Mouse (Mus musculus) liver, embryonic 11.5 days (tissue): ENCODE measurements at regions not wholly inside any gene's neighbourhood (a gene's known extent, or its start where the extent isn't known, plus 50 kb on each side); places are given as distances from the start of the nearest gene placed in this dataset.

Experiments used
- ATAC-seq: fragments of 200-750 bp; cut with Nextera tagmentation; replicated peaks from 2 replicates; pipeline ENCODE4 v1.8.0; 2017; ENCODE audit warnings: moderate number of reproducible peaks, mild to moderate bottlenecking, moderate TSS enrichment, moderate library complexity; ENCODE audit not compliant: low FRiP score
- DNase-seq: peaks from one replicate; pipeline ENCODE4 v3.0.0-alpha.2; 2017; ENCODE audit warnings: low spot score
- H3K27ac ChIP-seq: fragments of 300-500 bp; sonication (generic); 2 replicates; pipeline ENCODE4 v1.5.1; 2014; ENCODE audit warnings: mild to moderate bottlenecking, low read depth, low read length, control low read depth
- H3K27me3 ChIP-seq: fragments of 300-500 bp; sonication (generic); replicated peaks from 2 replicates; pipeline ENCODE4 v1.6.1; 2014; ENCODE audit warnings: low read length, mixed read lengths; ENCODE audit not compliant: control insufficient read depth, insufficient read depth
- H3K36me3 ChIP-seq: fragments of 300-500 bp; sonication (generic); 2 replicates; pipeline ENCODE4 v1.6.1; 2014; ENCODE audit warnings: mild to moderate bottlenecking, low read length, moderate library complexity, mixed read lengths; ENCODE audit not compliant: control insufficient read depth, insufficient read depth
- H3K4me1 ChIP-seq: fragments of 300-500 bp; sonication (generic); replicated peaks from 2 replicates; pipeline ENCODE4 v1.6.1; 2014; ENCODE audit warnings: low read length, mixed read lengths; ENCODE audit not compliant: control insufficient read depth, insufficient read depth
- H3K4me2 ChIP-seq: fragments of 300-500 bp; sonication (generic); 2 replicates; pipeline ENCODE4 v1.6.1; 2014; ENCODE audit warnings: mild to moderate bottlenecking, control low read depth, moderate library complexity
- H3K4me3 ChIP-seq: fragments of 300-500 bp; sonication (generic); 2 replicates; pipeline ENCODE4 v1.5.1; 2014; ENCODE audit warnings: low read depth, low read length, control low read depth
- H3K9ac ChIP-seq: fragments of 300-500 bp; sonication (generic); 2 replicates; pipeline ENCODE4 v1.6.1; 2014; ENCODE audit warnings: low read depth, low read length, control low read depth
- H3K9me3 ChIP-seq: fragments of 300-500 bp; sonication (generic); 2 replicates; pipeline ENCODE4 v1.6.1; 2016; ENCODE audit warnings: low read length, inconsistent platforms, mixed read lengths; ENCODE audit not compliant: control insufficient read depth
- WGBS: fragments of 180-500 bp; shearing (Covaris S2); extraction: QIAGEN DNeasy Blood & Tissue Kit; methylation state at CpG from one replicate; pipeline ENCODE4 v1.1.7; 2014; 5-methylcytosine and 5-hydroxymethylcytosine counted together

GRCm38 (mm10) chr13:53592755-53593154 is 119.9 kb upstream of the Msx2 start:
- no peaks in the 10 kb centered on the region for H3K9me3 ChIP-seq
- no peak overlapping the region for H3K9ac ChIP-seq
- WGBS = 15% methylated on average over 5 of the region's 5 CpGs
- H3K4me1 ChIP-seq = no peaks in the 10 kb centered on the region
- no peak overlapping the region for H3K4me2 ChIP-seq
- no peaks in the 10 kb centered on the region for H3K36me3 ChIP-seq
- DNase-seq (no peak), ATAC-seq (no peak)
- no peak overlapping the region for H3K27ac ChIP-seq
- H3K4me3 ChIP-seq = no peak overlapping the region
- H3K27me3 ChIP-seq = no peaks in the 10 kb centered on the region

- no peak for DNase-seq
- H3K4me1 ChIP-seq = no peaks in the 10 kb centered on the region
- H3K9me3 ChIP-seq = no peaks in the 10 kb centered on the region
- H3K9ac ChIP-seq = no peak overlapping the region
- no peaks in the 10 kb centered on the region for H3K27me3 ChIP-seq
- H3K36me3 ChIP-seq = no peaks in the 10 kb centered on the region
- H3K4me3 ChIP-seq = no peak overlapping the region
- H3K27ac ChIP-seq = no peak overlapping the region
- no peak overlapping the region for H3K4me2 ChIP-seq
- WGBS = 72% methylated on average over 4 of the region's 4 CpGs
- no peak for ATAC-seq
Measured at GRCm38 (mm10) chr13:53586771-53587170, 113.9 kb upstream of the Msx2 start.

- DNase-seq (no peak), ATAC-seq (no peak)
- Histone ChIP-seq H3K4me1 (no peaks in the 10 kb centered on the region), H3K4me2 (no peak overlapping the region), H3K27me3 (no peaks in the 10 kb centered on the region), H3K36me3 (no peaks in the 10 kb centered on the region), H3K9me3 (no peaks in the 10 kb centered on the region), H3K27ac (no peak overlapping the region), H3K4me3 (no peak overlapping the region), H3K9ac (no peak overlapping the region)
- WGBS = 79% methylated on average over 9 of the region's 9 CpGs
Measured at GRCm38 (mm10) chr13:53584504-53585130, 111.7 kb upstream of the Msx2 start.

- no peaks in the 10 kb centered on the region for H3K36me3 ChIP-seq
- H3K9ac ChIP-seq = no peak overlapping the region
- no peak for DNase-seq
- no peaks in the 10 kb centered on the region for H3K27me3 ChIP-seq
- 57% methylated on average over 18 of the region's 18 CpGs for WGBS
- H3K4me1 ChIP-seq = no peaks in the 10 kb centered on the region
- ATAC-seq = no peak
- no peak overlapping the region for H3K4me3 ChIP-seq
- H3K27ac ChIP-seq = no peak overlapping the region
- H3K9me3 ChIP-seq = no peaks in the 10 kb centered on the region
- H3K4me2 ChIP-seq = no peak overlapping the region
Measured at GRCm38 (mm10) chr13:53553876-53554577, 81.2 kb upstream of the Msx2 start.

DNA sequence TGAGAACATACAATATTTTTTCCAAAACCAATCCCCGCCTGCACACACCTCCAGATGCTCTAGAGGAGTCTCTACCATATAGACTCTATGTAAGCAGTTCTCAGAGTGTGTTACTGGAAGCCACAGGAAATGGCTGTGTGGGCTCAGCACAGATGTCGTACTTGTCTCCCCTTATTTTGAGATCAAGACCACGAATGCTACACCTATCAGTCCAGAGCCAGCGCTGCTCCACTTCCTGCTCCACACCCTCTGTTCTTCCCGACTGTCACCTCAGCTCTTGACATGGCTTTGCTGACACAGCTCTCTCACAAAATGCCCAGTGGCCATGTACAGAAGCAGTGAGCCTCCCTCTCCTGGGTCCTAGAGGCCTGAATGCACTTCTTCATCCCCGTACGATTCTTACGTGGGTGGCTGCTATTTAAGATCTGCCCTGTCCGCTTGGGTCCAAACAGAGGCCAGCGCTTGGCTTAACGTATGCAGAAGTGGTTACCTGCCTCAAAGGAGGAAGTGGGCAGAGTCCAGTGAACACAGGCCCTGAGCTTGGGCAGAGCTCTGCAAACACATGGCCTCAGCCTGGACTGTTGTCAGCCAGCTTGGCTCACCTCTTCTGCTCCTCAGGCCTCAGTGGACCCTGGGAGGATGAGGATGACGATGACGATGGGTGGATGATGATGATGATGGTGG is 80.5 kb upstream of the Msx2 start:
- Histone ChIP-seq H3K4me2 (no peak overlapping the region), H3K4me1 (no peaks in the 10 kb centered on the region), H3K9ac (no peak overlapping the region), H3K27me3 (no peaks in the 10 kb centered on the region), H3K9me3 (no peaks in the 10 kb centered on the region), H3K27ac (no peak overlapping the region), H3K36me3 (no peaks in the 10 kb centered on the region), H3K4me3 (no peak overlapping the region)
- DNase-seq (no peak), ATAC-seq (peak; percentile 39)
- WGBS = 45% methylated on average over 13 of the region's 13 CpGs

DNA sequence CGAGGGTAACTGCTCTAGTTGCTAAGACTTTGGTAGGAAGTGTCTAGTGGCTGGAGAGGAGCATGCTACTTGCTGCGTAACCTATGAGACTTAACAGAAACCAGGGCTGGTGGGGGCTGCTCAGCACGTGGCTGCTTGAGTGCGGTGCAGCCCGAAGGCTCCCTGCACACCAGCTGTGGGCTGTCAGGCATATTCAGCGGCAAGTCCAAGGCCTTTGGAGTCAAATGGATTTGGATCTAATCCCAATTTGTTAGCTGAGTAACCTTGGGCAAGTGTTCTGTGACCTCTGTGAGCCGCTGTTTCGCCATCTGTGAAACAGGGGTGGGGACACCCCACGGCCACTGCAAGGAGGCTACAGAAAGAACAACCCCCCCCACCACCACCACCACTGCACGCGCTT is 75.5 kb upstream of the Msx2 start:
- no peaks in the 10 kb centered on the region for H3K36me3 ChIP-seq
- DNase-seq (no peak), ATAC-seq (no peak)

GRCm38 (mm10) chr13:53543291-53543690 is 70.4 kb upstream of the Msx2 start:
- Histone ChIP-seq H3K27me3 (no peaks in the 10 kb centered on the region), H3K9ac (no peak overlapping the region), H3K4me3 (no peak overlapping the region), H3K9me3 (no peaks in the 10 kb centered on the region), H3K4me1 (no peaks in the 10 kb centered on the region), H3K36me3 (no peaks in the 10 kb centered on the region), H3K27ac (no peak overlapping the region), H3K4me2 (no peak overlapping the region)
- ATAC-seq (no peak), DNase-seq (no peak)
- WGBS = 58% methylated on average over 5 of the region's 5 CpGs

More for the DNA sequence above, 75.5 kb upstream of the Msx2 start:
- Histone ChIP-seq H3K27me3 (no peaks in the 10 kb centered on the region), H3K4me1 (no peaks in the 10 kb centered on the region), H3K4me2 (no peak overlapping the region), H3K9ac (no peak overlapping the region), H3K4me3 (no peak overlapping the region), H3K27ac (no peak overlapping the region), H3K9me3 (no peaks in the 10 kb centered on the region)
- WGBS = 71% methylated on average over 11 of the region's 11 CpGs

DNA sequence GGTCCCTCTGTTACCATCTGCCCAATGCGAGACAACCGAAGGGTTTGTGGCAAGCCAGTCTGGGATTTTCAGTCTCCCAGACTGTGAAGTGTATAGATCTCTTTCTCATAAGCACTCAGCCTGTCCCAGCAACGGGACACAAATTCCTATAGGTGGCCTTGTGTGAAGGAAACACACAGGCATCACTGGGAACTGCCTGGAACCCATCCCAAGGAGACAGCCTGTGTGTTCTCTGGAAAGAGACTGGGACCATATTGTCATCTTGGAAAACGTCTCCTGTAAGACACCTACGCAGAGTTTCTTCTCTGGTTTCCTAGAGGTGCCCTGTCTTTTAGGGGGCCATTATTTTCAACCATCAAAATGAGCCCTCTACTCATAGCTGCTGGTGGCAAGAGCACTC is 66.9 kb upstream of the Msx2 start:
- no peak for ATAC-seq

DNA sequence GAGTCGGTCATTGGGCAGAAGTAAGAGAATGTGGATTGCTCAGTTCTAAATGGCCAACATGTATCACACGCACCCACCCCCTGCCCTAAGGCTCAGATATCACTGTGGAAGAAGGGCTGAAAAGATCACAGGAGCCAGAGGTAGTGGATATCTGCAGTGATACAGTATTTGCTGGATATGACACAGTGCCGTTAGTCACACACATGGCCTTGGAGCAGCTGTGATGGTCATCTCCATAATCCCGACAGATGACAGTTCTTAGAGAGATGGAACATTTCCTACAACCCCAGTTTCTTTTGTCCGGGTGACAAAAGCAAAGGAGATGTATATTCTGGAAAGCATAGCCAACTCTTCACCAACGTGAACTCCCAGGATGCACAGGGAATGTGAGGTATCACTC is 65.1 kb upstream of the Msx2 start:
- Histone ChIP-seq H3K36me3 (no peaks in the 10 kb centered on the region), H3K27me3 (no peaks in the 10 kb centered on the region), H3K9ac (no peak overlapping the region), H3K27ac (no peak overlapping the region), H3K4me1 (no peaks in the 10 kb centered on the region), H3K4me2 (no peak overlapping the region), H3K9me3 (no peaks in the 10 kb centered on the region), H3K4me3 (no peak overlapping the region)
- DNase-seq (no peak), ATAC-seq (no peak)
- WGBS = 85% methylated on average over 6 of the region's 6 CpGs

More for the DNA sequence above, 66.9 kb upstream of the Msx2 start:
- Histone ChIP-seq H3K36me3 (no peaks in the 10 kb centered on the region), H3K27ac (no peak overlapping the region), H3K9ac (no peak overlapping the region), H3K4me3 (no peak overlapping the region), H3K27me3 (no peaks in the 10 kb centered on the region), H3K9me3 (no peaks in the 10 kb centered on the region), H3K4me2 (no peak overlapping the region), H3K4me1 (no peaks in the 10 kb centered on the region)
- DNase-seq = no peak
- 85% methylated on average over 5 of the region's 5 CpGs for WGBS
